Mouse (Mus musculus): ENCODE results near the gene Rraga. TPM values are rescaled to one million over a fixed set of nuclear protein-coding genes. Genes with fewer than 3 reads are reported as not detected.
A peak's percentile ranks its signal among the peaks of the same experiment; 100 is the strongest.

The Rraga gene
- polyA plus RNA-seq, 1 experiment from 2014 or later: 77.5 TPM

DNA sequence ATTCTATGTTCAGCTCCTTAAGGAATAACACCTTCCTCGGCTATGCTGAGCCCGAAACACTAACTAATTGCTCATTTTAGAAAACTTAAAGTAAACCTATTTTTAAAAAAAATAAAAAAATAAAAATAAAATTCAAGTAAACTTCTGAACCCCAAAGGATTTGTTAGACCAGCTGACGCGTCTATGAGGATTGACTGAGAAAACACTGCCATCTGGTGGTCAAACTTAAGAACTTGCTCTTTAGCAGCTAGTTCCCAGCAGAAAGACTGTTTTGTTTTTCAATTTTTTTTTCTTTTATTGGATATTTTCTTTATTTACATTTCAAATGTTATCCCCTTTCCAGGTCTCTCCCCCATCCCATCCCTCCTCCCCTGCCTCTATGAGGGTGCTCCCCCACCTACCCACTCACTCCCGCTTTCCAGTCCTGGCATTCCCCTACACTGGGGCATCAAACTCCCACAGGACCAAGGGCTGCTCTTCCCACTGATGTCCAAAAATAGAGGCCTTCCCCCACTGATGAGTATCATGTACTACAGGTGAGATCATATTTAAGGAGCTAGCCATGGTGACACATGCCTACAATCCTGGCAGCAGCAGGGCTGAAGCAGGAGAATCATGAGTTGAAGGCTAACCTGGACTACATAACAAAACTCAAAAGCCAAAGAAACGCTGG is 20.3 kb upstream of the Rraga start:
- H3K4me2 ChIP-seq: no peak overlapping the region
- 22% methylated on average over 6 of the region's 6 CpGs for WGBS
- H3K4me1 ChIP-seq: no peaks in the 10 kb centered on the region
- ATAC-seq (ENCODE audit: borderline replicate concordance, extremely low read depth, low FRiP score, low TSS enrichment): no peak; the same call in 1 of the 2 replicates
- no peaks in the 10 kb centered on the region for H3K27me3 ChIP-seq
- no peaks in the 10 kb centered on the region for H3K9me3 ChIP-seq
- H3K27ac ChIP-seq: no peak overlapping the region
- no peaks in the 10 kb centered on the region for H3K36me3 ChIP-seq
- H3K9ac ChIP-seq: no peak overlapping the region
- no peak overlapping the region for H3K4me3 ChIP-seq

DNA sequence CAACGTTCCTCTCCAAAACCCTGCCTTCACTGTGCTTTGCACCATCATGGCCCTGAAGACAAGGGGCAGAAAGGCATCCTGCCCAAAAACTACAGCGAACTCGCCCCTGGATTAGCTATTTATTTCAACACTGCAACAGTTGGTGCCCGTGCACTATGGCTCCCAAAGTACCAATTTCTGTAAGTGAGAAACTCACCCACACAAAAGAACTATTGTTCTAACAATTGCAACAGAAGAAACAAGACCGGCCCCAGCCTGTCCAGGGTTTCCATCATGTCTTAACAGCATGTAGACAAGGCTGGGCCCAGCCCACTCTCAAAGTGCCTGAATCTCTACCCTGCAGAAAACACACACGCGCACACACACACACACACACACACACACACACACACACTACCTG is 18.1 kb upstream of the Rraga start:
- Histone ChIP-seq H3K4me2 (no peak overlapping the region), H3K4me1 (no peaks in the 10 kb centered on the region), H3K36me3 (no peaks in the 10 kb centered on the region), H3K4me3 (no peak overlapping the region), H3K9ac (no peak overlapping the region), H3K9me3 (no peaks in the 10 kb centered on the region), H3K27ac (no peak overlapping the region), H3K27me3 (no peaks in the 10 kb centered on the region)
- no peak for ATAC-seq (ENCODE audit: borderline replicate concordance, extremely low read depth, low FRiP score, low TSS enrichment)
- 68% methylated on average over 7 of the region's 7 CpGs for WGBS

DNA sequence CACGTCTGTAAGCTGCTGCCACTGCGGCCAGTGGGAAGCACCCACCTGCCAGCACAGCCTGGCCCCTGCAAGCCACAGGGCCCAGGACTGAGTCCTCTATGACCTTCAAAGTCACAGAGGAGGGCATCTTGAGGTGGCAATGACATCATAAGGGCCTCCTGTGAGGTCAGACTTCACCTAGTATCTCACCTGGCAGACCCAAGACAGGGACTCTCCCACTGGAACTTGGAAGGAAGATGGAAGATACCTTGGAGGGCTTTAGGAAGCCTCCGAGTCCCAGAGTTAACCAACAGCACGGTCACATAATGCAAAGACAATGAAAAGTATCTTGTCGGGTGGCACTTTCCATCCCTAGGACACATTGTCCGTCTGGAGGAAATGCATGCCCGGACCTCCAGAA is 17.2 kb upstream of the Rraga start, which contains the start of gene Saxo1:
Saxo1 (minus strand) TSS at position 101 of the 400 bp plus-strand sequence.
- WGBS: 92% methylated on average over 7 of the region's 7 CpGs
- Histone ChIP-seq H3K36me3 (no peaks in the 10 kb centered on the region), H3K27ac (no peak within 1 kb of the TSS), H3K4me1 (no peaks in the 10 kb centered on the region), H3K27me3 (no peaks in the 10 kb centered on the region), H3K4me3 (no peak within 1 kb of the TSS), H3K9me3 (no peaks in the 10 kb centered on the region), H3K9ac (no peak within 1 kb of the TSS), H3K4me2 (no peak within 1 kb of the TSS)
- no peak for ATAC-seq (ENCODE audit: borderline replicate concordance, extremely low read depth, low FRiP score, low TSS enrichment)

DNA sequence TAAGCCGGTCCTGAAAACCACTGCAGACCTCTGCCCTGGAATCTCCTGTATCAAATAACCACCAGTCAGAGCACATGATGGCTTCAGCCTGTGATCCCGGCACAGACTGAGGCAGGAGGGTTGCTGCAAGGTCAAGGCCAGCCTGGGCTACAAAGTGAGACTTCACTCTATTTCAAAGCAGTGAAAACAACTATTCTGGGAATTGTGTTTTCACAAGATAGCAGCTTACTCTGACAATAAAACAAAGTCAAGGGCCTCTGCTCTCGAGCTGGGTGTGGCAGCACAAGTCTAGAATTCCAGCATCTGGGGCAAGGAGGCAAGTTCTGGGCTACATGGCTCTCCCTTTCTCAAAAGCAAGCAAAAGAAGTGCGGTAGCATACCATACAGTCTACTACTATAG is 16.5 kb upstream of the Rraga start:
- Histone ChIP-seq H3K27ac (no peak overlapping the region), H3K4me3 (no peak overlapping the region), H3K36me3 (no peaks in the 10 kb centered on the region), H3K27me3 (no peaks in the 10 kb centered on the region), H3K9me3 (no peaks in the 10 kb centered on the region), H3K4me2 (no peak overlapping the region), H3K4me1 (no peaks in the 10 kb centered on the region), H3K9ac (no peak overlapping the region)
- ATAC-seq (ENCODE audit: borderline replicate concordance, extremely low read depth, low FRiP score, low TSS enrichment): no peak
- WGBS: 57% methylated on average over 4 of the region's 4 CpGs

DNA sequence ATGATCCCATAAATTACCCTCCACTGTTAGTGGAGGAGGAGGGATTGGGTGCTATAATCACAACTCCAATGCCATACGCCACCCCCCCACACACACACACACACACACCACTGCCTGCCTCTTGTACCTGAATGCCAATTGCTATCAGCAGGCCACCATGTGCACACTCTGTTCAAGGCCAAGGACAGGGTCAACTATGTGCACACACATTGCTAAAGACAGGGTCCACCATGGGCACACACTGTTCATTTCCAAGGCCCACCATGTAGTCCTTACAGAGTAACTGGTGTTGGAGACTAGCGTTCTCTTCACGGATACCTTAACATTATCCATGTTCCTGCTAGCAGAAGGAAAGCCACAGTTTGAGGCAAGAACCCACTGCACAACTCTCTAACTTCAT is 14.4 kb upstream of the Rraga start:
- no peak for ATAC-seq (ENCODE audit: borderline replicate concordance, extremely low read depth, low FRiP score, low TSS enrichment)
- Histone ChIP-seq H3K9me3 (no peaks in the 10 kb centered on the region), H3K4me1 (no peaks in the 10 kb centered on the region), H3K27me3 (no peaks in the 10 kb centered on the region), H3K27ac (no peak overlapping the region), H3K4me2 (no peak overlapping the region), H3K36me3 (no peaks in the 10 kb centered on the region), H3K4me3 (no peak overlapping the region), H3K9ac (no peak overlapping the region)
- 86% methylated on average over 3 of the region's 3 CpGs for WGBS

DNA sequence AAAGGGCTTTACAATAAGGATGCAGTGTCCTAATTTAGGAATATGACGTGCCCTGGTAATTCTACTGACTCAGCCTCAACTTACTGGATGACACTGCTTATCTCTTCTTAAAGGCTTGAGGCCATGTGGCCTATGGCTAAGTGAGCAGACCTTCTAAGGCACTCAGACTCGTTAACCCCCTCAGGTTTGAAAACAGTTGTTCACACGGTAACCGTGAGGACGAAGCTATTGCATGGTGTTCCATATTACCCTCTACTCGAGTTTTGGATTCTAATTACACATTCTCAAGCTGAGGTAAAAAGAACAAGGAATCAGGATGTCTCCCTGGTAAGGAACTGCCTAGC is 557 bp upstream of the Rraga start:
- H3K4me1 ChIP-seq: peaks cover 22% of the 10 kb centered on the region
- peak; percentile 5; the same call in 1 of the 2 replicates for ATAC-seq (ENCODE audit: borderline replicate concordance, extremely low read depth, low FRiP score, low TSS enrichment)
- peak overlapping the region; percentile 75 for H3K4me2 ChIP-seq
- H3K27me3 ChIP-seq: no peaks in the 10 kb centered on the region
- H3K9me3 ChIP-seq: no peaks in the 10 kb centered on the region
- H3K9ac ChIP-seq: peak overlapping the region; percentile 82
- H3K36me3 ChIP-seq: peaks cover 5% of the 10 kb centered on the region; the same call in 1 of the 2 replicates
- peak overlapping the region; percentile 97 for H3K27ac ChIP-seq
- WGBS: 19% methylated on average over 6 of the region's 6 CpGs
- H3K4me3 ChIP-seq: peak overlapping the region; percentile 72

DNA sequence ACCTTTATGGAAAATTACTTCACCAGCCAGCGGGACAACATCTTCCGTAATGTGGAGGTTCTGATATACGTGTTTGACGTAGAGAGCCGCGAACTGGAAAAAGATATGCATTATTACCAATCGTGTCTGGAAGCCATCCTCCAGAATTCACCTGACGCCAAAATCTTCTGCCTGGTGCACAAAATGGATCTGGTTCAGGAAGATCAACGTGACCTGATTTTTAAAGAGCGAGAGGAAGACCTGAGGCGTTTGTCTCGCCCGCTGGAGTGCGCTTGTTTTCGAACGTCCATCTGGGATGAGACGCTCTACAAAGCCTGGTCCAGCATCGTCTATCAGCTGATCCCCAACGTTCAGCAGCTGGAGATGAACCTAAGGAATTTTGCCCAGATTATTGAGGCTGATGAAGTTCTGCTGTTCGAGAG is 663 bp downstream of the Rraga start:
- H3K36me3 ChIP-seq: peaks cover 9% of the 10 kb centered on the region; the same call in 1 of the 2 replicates
- under 1% methylated on average over 20 of the region's 20 CpGs for WGBS
- peak overlapping the region; percentile 97 for H3K27ac ChIP-seq
- H3K4me3 ChIP-seq: peak overlapping the region; percentile 72
- ATAC-seq (ENCODE audit: borderline replicate concordance, extremely low read depth, low FRiP score, low TSS enrichment): no peak
- peaks cover 22% of the 10 kb centered on the region for H3K4me1 ChIP-seq
- H3K27me3 ChIP-seq: no peaks in the 10 kb centered on the region
- H3K4me2 ChIP-seq: peak overlapping the region; percentile 75
- no peaks in the 10 kb centered on the region for H3K9me3 ChIP-seq
- peak overlapping the region; percentile 82 for H3K9ac ChIP-seq

DNA sequence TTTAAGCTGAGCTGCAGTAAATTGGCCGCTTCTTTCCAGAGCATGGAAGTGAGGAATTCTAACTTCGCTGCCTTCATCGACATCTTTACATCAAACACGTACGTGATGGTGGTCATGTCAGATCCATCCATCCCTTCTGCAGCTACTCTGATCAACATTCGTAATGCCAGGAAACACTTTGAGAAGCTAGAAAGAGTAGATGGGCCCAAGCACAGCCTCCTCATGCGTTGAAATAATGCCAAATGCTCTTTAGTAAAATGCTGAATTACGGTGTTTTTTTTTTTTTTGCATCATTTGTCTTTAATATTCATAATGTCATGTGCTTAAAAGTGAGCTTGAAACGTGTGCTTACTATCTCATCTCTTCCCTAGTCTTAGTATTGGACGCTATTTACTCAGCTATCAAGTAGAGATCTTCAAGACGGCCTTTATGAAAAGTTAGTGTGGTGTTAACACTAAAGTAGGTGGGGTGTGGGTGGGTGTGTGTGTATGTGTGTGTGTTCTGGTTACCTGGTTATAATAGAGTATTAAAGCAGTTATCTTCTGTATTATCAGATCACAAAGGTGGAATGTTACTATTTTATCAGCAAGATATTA is 1.3 kb downstream of the Rraga start:
- WGBS: 3% methylated on average over 11 of the region's 11 CpGs
- H3K9ac ChIP-seq: peak overlapping the region; percentile 82
- H3K4me3 ChIP-seq: peak overlapping the region; percentile 72
- peaks cover 22% of the 10 kb centered on the region for H3K4me1 ChIP-seq
- peaks cover 9% of the 10 kb centered on the region; the same call in 1 of the 2 replicates for H3K36me3 ChIP-seq
- peak overlapping the region; percentile 97 for H3K27ac ChIP-seq
- peak overlapping the region; percentile 75 for H3K4me2 ChIP-seq
- ATAC-seq (ENCODE audit: borderline replicate concordance, extremely low read depth, low FRiP score, low TSS enrichment): no peak
- no peaks in the 10 kb centered on the region for H3K27me3 ChIP-seq
- no peaks in the 10 kb centered on the region for H3K9me3 ChIP-seq

DNA sequence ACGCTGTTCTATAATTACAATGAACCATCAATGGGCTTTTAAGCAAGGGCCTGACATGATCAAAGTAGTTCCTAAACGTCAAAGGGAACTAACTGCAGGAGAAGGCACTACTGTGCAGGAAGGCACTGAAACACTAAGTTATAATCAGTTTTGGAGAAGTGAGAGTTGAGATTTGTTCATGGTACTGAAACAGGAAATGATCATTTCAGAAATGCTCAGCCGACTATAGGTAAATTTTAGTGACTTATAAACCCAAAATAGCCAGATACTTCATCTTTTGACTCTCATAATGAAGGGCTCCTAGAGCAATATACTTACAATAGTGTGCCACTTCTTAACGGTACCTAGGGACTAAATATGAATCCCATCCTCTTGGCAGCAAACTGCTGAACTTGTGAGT is 4.6 kb downstream of the Rraga start:
- H3K9me3 ChIP-seq: no peaks in the 10 kb centered on the region
- ATAC-seq (ENCODE audit: borderline replicate concordance, extremely low read depth, low FRiP score, low TSS enrichment): no peak
- H3K4me2 ChIP-seq: no peak overlapping the region
- peaks cover 32% of the 10 kb centered on the region for H3K36me3 ChIP-seq
- WGBS: 62% methylated on average over 4 of the region's 4 CpGs
- H3K9ac ChIP-seq: no peak overlapping the region
- no peaks in the 10 kb centered on the region for H3K27me3 ChIP-seq
- H3K27ac ChIP-seq: no peak overlapping the region
- peaks cover 22% of the 10 kb centered on the region for H3K4me1 ChIP-seq
- H3K4me3 ChIP-seq: no peak overlapping the region

DNA sequence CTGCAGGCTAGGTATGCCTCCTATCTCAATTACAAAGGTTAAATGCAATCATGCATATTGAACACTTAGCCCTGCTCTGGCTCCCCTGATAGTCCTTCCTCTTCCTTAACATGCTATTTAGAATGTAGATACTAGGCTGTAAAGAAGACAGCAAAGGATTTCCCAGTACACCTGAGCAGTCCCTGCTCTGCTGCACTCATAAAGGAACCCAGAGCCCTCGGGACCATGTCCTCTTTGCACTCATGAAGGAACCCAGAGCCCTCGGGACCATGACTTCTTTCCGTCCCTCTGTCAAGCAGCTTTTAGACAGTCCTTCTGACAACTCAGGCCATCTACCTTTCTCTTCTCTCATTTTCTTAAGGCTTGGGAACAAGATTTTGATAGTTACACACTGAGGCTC is 5.1 kb downstream of the Rraga start:
- WGBS: 86% methylated on average over 3 of the region's 3 CpGs
- H3K27ac ChIP-seq: no peak overlapping the region
- no peak overlapping the region for H3K9ac ChIP-seq
- peaks cover 37% of the 10 kb centered on the region for H3K36me3 ChIP-seq
- no peaks in the 10 kb centered on the region for H3K27me3 ChIP-seq
- peaks cover 22% of the 10 kb centered on the region for H3K4me1 ChIP-seq
- no peak overlapping the region for H3K4me2 ChIP-seq
- H3K4me3 ChIP-seq: no peak overlapping the region
- no peak for ATAC-seq (ENCODE audit: borderline replicate concordance, extremely low read depth, low FRiP score, low TSS enrichment)
- H3K9me3 ChIP-seq: no peaks in the 10 kb centered on the region

DNA sequence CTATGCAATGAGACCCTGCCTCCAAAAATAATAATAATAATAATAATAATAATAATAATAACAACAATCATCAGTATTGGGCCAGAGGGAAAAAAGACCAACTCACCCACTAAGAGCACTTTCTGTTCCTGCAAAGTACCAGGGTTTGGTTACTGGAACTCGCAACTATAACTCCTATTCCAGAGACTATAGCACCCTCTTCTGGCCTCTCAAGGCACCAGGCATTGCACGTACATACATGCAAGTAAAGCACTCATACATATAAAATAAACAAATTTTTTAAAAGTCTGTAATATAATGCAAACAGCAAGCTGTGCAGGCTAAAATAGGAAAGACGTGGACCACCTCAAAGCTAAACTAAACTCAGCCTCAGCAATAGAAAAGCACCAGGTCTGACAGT is 12.8 kb downstream of the Rraga start:
- Histone ChIP-seq H3K4me2 (no peak overlapping the region), H3K27ac (no peak overlapping the region), H3K9me3 (no peaks in the 10 kb centered on the region), H3K4me1 (no peaks in the 10 kb centered on the region), H3K4me3 (no peak overlapping the region), H3K36me3 (peaks cover 61% of the 10 kb centered on the region), H3K9ac (no peak overlapping the region), H3K27me3 (no peaks in the 10 kb centered on the region)
- WGBS: 88% methylated on average over 3 of the region's 3 CpGs
- ATAC-seq (ENCODE audit: borderline replicate concordance, extremely low read depth, low FRiP score, low TSS enrichment): no peak

DNA sequence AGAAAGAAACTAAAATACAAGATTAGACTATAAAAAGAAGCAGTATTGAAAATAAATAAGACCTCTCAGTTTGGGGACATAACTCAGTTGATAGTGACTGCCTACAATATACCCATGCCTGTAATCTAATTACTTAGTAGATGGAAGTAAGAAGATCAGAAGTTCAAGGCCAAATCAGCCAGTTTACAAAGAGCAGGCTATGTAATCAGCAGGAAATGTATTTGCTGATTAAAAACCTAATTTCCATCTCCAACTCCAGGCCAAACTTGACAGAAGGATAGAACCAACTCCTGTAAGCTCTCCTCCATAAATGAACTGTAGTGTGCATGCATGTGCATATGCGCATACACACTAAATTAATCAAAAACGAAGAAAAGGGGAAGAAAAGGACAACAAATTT is 15.8 kb downstream of the Rraga start:
- Histone ChIP-seq H3K9ac (no peak overlapping the region), H3K4me3 (no peak overlapping the region), H3K4me2 (no peak overlapping the region), H3K27me3 (no peaks in the 10 kb centered on the region), H3K9me3 (no peaks in the 10 kb centered on the region), H3K27ac (no peak overlapping the region), H3K36me3 (peaks cover 45% of the 10 kb centered on the region), H3K4me1 (no peaks in the 10 kb centered on the region)
- ATAC-seq (ENCODE audit: borderline replicate concordance, extremely low read depth, low FRiP score, low TSS enrichment): no peak
- WGBS: 94% methylated on average over 2 of the region's 2 CpGs

Data from lung, embryonic 15.5 days (tissue).